In genomic region chr10:78578204-78578603, GRCm38 (mm10) we compare ENCODE assay signal across 27 mouse cellular contexts. TPM values are rescaled to one million over a fixed set of nuclear protein-coding genes. Genes with fewer than 3 reads are reported as not detected.
A peak's percentile ranks its signal among the peaks of the same experiment; 100 is the strongest.
DNase-seq lines count a peak whose midpoint lies in the region; ATAC-seq and TF ChIP-seq lines count a peak whose summit lies in the region.
"Had no signal": no experiment of that assay in that cellular context is flagged by ENCODE, and none has a peak within 500 bp of the region (broad histone marks: within the 10 kb centered on the region; RNA-seq: fewer than 3 reads in every experiment).

No protein-coding gene starts in this region.

- 74% methylated on average over 3 of the region's 3 CpGs for WGBS in embryonic facial prominence, embryonic 14.5 days
- WGBS in embryonic facial prominence, embryonic 10.5 days: 81% methylated on average over 3 of the region's 3 CpGs
- WGBS in heart, postnatal 0 days: 77% methylated on average over 3 of the region's 3 CpGs
- 71% methylated on average over 3 of the region's 3 CpGs for WGBS in midbrain, embryonic 11.5 days

- no peak for TF ChIP-seq CTCF in heart, postnatal 0 days (IDR thresholded peaks at IDR 0.05; ENCODE audit: low read depth)

- no peak overlapping the region for H3K4me3 ChIP-seq in embryonic facial prominence, embryonic 14.5 days (ENCODE audit: low read depth, low read length)
- no peak overlapping the region for H3K4me3 ChIP-seq in embryonic facial prominence, embryonic 10.5 days
- H3K4me3 ChIP-seq in heart, postnatal 0 days (ENCODE audit: low read depth, low read length): no peak overlapping the region; the same call in 1 of the 2 replicates
- no peak overlapping the region for H3K4me3 ChIP-seq in midbrain, embryonic 11.5 days (ENCODE audit: low read depth, low read length)
- H3K4me3 ChIP-seq: embryonic facial prominence, embryonic 12.5 days; forebrain, embryonic 12.5 days; heart, embryonic 12.5 days; hindbrain, embryonic 10.5 days; intestine, embryonic 15.5 days had no signal

- no peak for TF ChIP-seq EP300 in heart, postnatal 0 days (IDR thresholded peaks at IDR 0.05; ENCODE audit: low read depth)

- peaks cover 10% of the 10 kb centered on the region for H3K4me1 ChIP-seq in embryonic facial prominence, embryonic 14.5 days (ENCODE audit: control insufficient read depth, insufficient read depth, low read length)
- peaks cover 14% of the 10 kb centered on the region for H3K4me1 ChIP-seq in embryonic facial prominence, embryonic 10.5 days
- H3K4me1 ChIP-seq in heart, postnatal 0 days (ENCODE audit: control insufficient read depth, insufficient read depth): peaks cover 9% of the 10 kb centered on the region
- H3K4me1 ChIP-seq in midbrain, embryonic 11.5 days (ENCODE audit: control insufficient read depth, insufficient read depth, low read length): peaks cover 2% of the 10 kb centered on the region

- ATAC-seq in embryonic facial prominence, embryonic 14.5 days (ENCODE audit: low read depth): no peak
- no peak for ATAC-seq in heart, postnatal 0 days (ENCODE audit: insufficient read depth, low read depth)
- no peak for ATAC-seq in midbrain, embryonic 11.5 days (ENCODE audit: low FRiP score)
- ATAC-seq: forebrain, embryonic 16.5 days; intestine, embryonic 15.5 days had no signal

- DNase-seq in embryonic facial prominence, embryonic 14.5 days (ENCODE audit: low spot score): no peak
- DNase-seq in embryonic facial prominence, embryonic 10.5 days (ENCODE audit: low spot score): no peak
- no peak for DNase-seq in heart, postnatal 0 days (ENCODE audit: low spot score)
- no peak for DNase-seq in heart, adult 9 months (ENCODE audit: low spot score in 2 of 2)
- DNase-seq in thymus, postnatal 10 days (ENCODE audit: low spot score in 2 of 2): peak; percentile 52 to 56
- DNase-seq in gastrocnemius, postnatal 10 days: no peak
- no peak for DNase-seq in midbrain, embryonic 11.5 days (ENCODE audit: low spot score, missing footprints)
- DNase-seq: adrenal gland, postnatal 10 days; cerebellum, adult 11 months; cerebellum, postnatal 10 days; embryo, embryonic 11 days; gastrocnemius, postnatal 25 days; heart, postnatal 10 days; kidney, adult 18-20 months had no signal

- H3K27me3 ChIP-seq in embryonic facial prominence, embryonic 14.5 days (replicated peaks; ENCODE audit: control insufficient read depth, insufficient read depth, low read length): no peaks in the 10 kb centered on the region
- no peaks in the 10 kb centered on the region for H3K27me3 ChIP-seq in embryonic facial prominence, embryonic 10.5 days (replicated peaks; ENCODE audit: low read depth, poor library complexity, severe bottlenecking)
- H3K27me3 ChIP-seq in heart, postnatal 0 days (ENCODE audit: control insufficient read depth, insufficient read depth, low read length): no peaks in the 10 kb centered on the region
- H3K27me3 ChIP-seq in midbrain, embryonic 11.5 days (ENCODE audit: control insufficient read depth, insufficient read depth, low read length): no peaks in the 10 kb centered on the region
- H3K27me3 ChIP-seq: embryonic facial prominence, embryonic 12.5 days; forebrain, embryonic 12.5 days; heart, embryonic 12.5 days; intestine, embryonic 15.5 days had no signal

- no peaks in the 10 kb centered on the region for H3K9me3 ChIP-seq in embryonic facial prominence, embryonic 14.5 days (ENCODE audit: control insufficient read depth, low read length)
- H3K9me3 ChIP-seq in embryonic facial prominence, embryonic 10.5 days: no peaks in the 10 kb centered on the region
- H3K9me3 ChIP-seq in heart, postnatal 0 days (replicated peaks; ENCODE audit: control insufficient read depth, low read length): no peaks in the 10 kb centered on the region
- H3K9me3 ChIP-seq in midbrain, embryonic 11.5 days (ENCODE audit: control insufficient read depth, low read length): no peaks in the 10 kb centered on the region
- H3K9me3 ChIP-seq: embryonic facial prominence, embryonic 12.5 days; forebrain, embryonic 12.5 days; heart, embryonic 12.5 days; hindbrain, embryonic 10.5 days; intestine, embryonic 15.5 days had no signal

- no peak overlapping the region for H3K4me2 ChIP-seq in embryonic facial prominence, embryonic 14.5 days (ENCODE audit: low read depth, low read length)
- H3K4me2 ChIP-seq in heart, postnatal 0 days (ENCODE audit: low read depth, low read length): peak overlapping the region; percentile 10; the same call in 1 of the 2 replicates
- no peak overlapping the region for H3K4me2 ChIP-seq in midbrain, embryonic 11.5 days
- H3K4me2 ChIP-seq: embryonic facial prominence, embryonic 12.5 days; forebrain, embryonic 12.5 days; heart, embryonic 12.5 days; hindbrain, embryonic 14.5 days; intestine, embryonic 15.5 days had no signal

- H3K36me3 ChIP-seq in embryonic facial prominence, embryonic 14.5 days (ENCODE audit: control insufficient read depth, insufficient read depth, low read length): peaks cover 62% of the 10 kb centered on the region
- peaks cover 56% of the 10 kb centered on the region for H3K36me3 ChIP-seq in embryonic facial prominence, embryonic 10.5 days (replicated peaks)
- peaks cover 67% of the 10 kb centered on the region for H3K36me3 ChIP-seq in heart, postnatal 0 days (replicated peaks; ENCODE audit: control insufficient read depth, insufficient read depth, low read length)
- H3K36me3 ChIP-seq in midbrain, embryonic 11.5 days (ENCODE audit: control insufficient read depth, insufficient read depth, low read length): peaks cover 8% of the 10 kb centered on the region; the same call in 1 of the 2 replicates

- H3K9ac ChIP-seq in embryonic facial prominence, embryonic 14.5 days (ENCODE audit: low read depth, low read length): peak overlapping the region; percentile 14; the same call in 1 of the 2 replicates
- H3K9ac ChIP-seq in heart, postnatal 0 days (replicated peaks; ENCODE audit: low read depth, low read length): peak overlapping the region; percentile 25; the same call in 1 of the 2 replicates
- no peak overlapping the region for H3K9ac ChIP-seq in midbrain, embryonic 11.5 days (ENCODE audit: low read length)
- H3K9ac ChIP-seq: embryonic facial prominence, embryonic 12.5 days; forebrain, embryonic 12.5 days; heart, embryonic 12.5 days; hindbrain, embryonic 14.5 days; intestine, embryonic 15.5 days had no signal

- no peak overlapping the region for H3K27ac ChIP-seq in embryonic facial prominence, embryonic 14.5 days (replicated peaks; ENCODE audit: low read depth, low read length)
- H3K27ac ChIP-seq in embryonic facial prominence, embryonic 10.5 days (replicated peaks): no peak overlapping the region
- no peak overlapping the region for H3K27ac ChIP-seq in heart, postnatal 0 days (ENCODE audit: low read depth)
- no peak overlapping the region for H3K27ac ChIP-seq in midbrain, embryonic 11.5 days (ENCODE audit: low read depth, low read length)
- H3K27ac ChIP-seq: embryonic facial prominence, embryonic 12.5 days; forebrain, embryonic 12.5 days; hindbrain, embryonic 10.5 days; hindbrain, embryonic 14.5 days; intestine, embryonic 15.5 days had no signal

RNA-seq across cellular contexts. Expression of gene Ilvbl, which starts 4.1 kb away (rescaled TPM):
- polyA plus RNA-seq in embryonic facial prominence, embryonic 14.5 days (2014; fragmentation: Nextera tagmentation; extraction: Ambion mirVana): 42.7 and 42.8 TPM in 2 replicates
- 36.0 and 40.7 TPM in 2 replicates for polyA plus RNA-seq in embryonic facial prominence, embryonic 10.5 days (2016; fragmentation: Nextera tagmentation; extraction: Ambion mirVana)
- 58.4 and 62.1 TPM in 2 replicates for total RNA-seq in heart, postnatal 0 days (2014; rRNA removed; ENCODE audit: low replicate concordance)
- polyA plus RNA-seq in heart, postnatal 0 days (2015; fragmentation: Nextera tagmentation; extraction: Ambion mirVana): 72.2 and 73.7 TPM in 2 replicates
- 10 to 100 TPM; 18.0 to 19.2 TPM for total RNA-seq in gastrocnemius, postnatal 10 days (2021)
- polyA plus RNA-seq in midbrain, embryonic 11.5 days (2014; fragmentation: Nextera tagmentation; extraction: Ambion mirVana): 27.1 and 27.5 TPM in 2 replicates

RNA-seq across cellular contexts. Expression of gene Syde1, which starts 13.6 kb away (rescaled TPM):
- polyA plus RNA-seq in embryonic facial prominence, embryonic 14.5 days (2014; fragmentation: Nextera tagmentation; extraction: Ambion mirVana): 19.6 and 20.6 TPM in 2 replicates
- 19.1 and 19.3 TPM in 2 replicates for polyA plus RNA-seq in embryonic facial prominence, embryonic 10.5 days (2016; fragmentation: Nextera tagmentation; extraction: Ambion mirVana)
- 25.3 and 27.9 TPM in 2 replicates for total RNA-seq in heart, postnatal 0 days (2014; rRNA removed; ENCODE audit: low replicate concordance)
- polyA plus RNA-seq in heart, postnatal 0 days (2015; fragmentation: Nextera tagmentation; extraction: Ambion mirVana): 7.5 and 8.5 TPM in 2 replicates
- total RNA-seq in gastrocnemius, postnatal 10 days (2021): 10 to 100 TPM; 10.3 to 12.8 TPM
- polyA plus RNA-seq in midbrain, embryonic 11.5 days (2014; fragmentation: Nextera tagmentation; extraction: Ambion mirVana): 9.3 and 9.4 TPM in 2 replicates
- total RNA-seq: MEL had no signal

RNA-seq across cellular contexts. Expression of gene Olfr1357, which starts 39.7 kb away (rescaled TPM):
- 0.08 TPM in 1 of 2 replicates, not detected in the other for polyA plus RNA-seq in embryonic facial prominence, embryonic 14.5 days (2014; fragmentation: Nextera tagmentation; extraction: Ambion mirVana)
- polyA plus RNA-seq in embryonic facial prominence, embryonic 10.5 days (2016; fragmentation: Nextera tagmentation; extraction: Ambion mirVana): not detected in 2 replicates
- total RNA-seq in heart, postnatal 0 days (2014; rRNA removed; ENCODE audit: low replicate concordance): not detected in 2 replicates
- not detected in 2 replicates for polyA plus RNA-seq in heart, postnatal 0 days (2015; fragmentation: Nextera tagmentation; extraction: Ambion mirVana)
- total RNA-seq in gastrocnemius, postnatal 10 days (2021): not detected
- polyA plus RNA-seq in midbrain, embryonic 11.5 days (2014; fragmentation: Nextera tagmentation; extraction: Ambion mirVana): not detected in 2 replicates
- total RNA-seq: adrenal gland, postnatal 10 days; adrenal gland, postnatal 4 days; common myeloid progenitor, adult 5-6 weeks; gastrocnemius, adult 18-20 months; gastrocnemius, postnatal 25 days; granulocyte monocyte progenitor cell, adult 5-6 weeks; heart, postnatal 10 days; MEL had no signal
- polyA plus RNA-seq: brain, embryonic 14.5 days; embryonic facial prominence, embryonic 12.5 days; forebrain, embryonic 12.5 days; forebrain, embryonic 16.5 days; heart, embryonic 12.5 days; hindbrain, embryonic 10.5 days; hindbrain, embryonic 14.5 days; intestine, embryonic 15.5 days had no signal

Comparison
In these comparisons a context has a peak if more than half of its experiments do, and no peak if none do; other contexts are left out.
1. DNase-seq: peak in thymus, postnatal 10 days (2 of 2); none in embryonic facial prominence, embryonic 14.5 days (single experiment), embryonic facial prominence, embryonic 10.5 days (single experiment), heart, postnatal 0 days (single experiment), heart, adult 9 months (0 of 2), gastrocnemius, postnatal 10 days (single experiment) and midbrain, embryonic 11.5 days (single experiment).